Mouse (Mus musculus): ENCODE results near the gene F3. TPM values are rescaled to one million over a fixed set of nuclear protein-coding genes. Genes with fewer than 3 reads are reported as not detected.
"Not testable (repeated sequence)": the region's sequence is repeated elsewhere in the genome, so short reads cannot be mapped to it uniquely, and the experiment has no call there.

Gene F3
- polyA plus RNA-seq, 1 experiment from 2014 or later: 6.4 TPM

GRCm38 (mm10) chr3:121741186-121741848 is 18.0 kb downstream of the F3 start:
- not testable (repeated sequence) for H3K27me3 ChIP-seq; H3K9me3 ChIP-seq; H3K4me2 ChIP-seq (replicated peaks); H3K9ac ChIP-seq (replicated peaks); H3K4me1 ChIP-seq; H3K4me3 ChIP-seq; H3K27ac ChIP-seq (replicated peaks); ATAC-seq (ENCODE audit: low FRiP score, low read depth); H3K36me3 ChIP-seq
- WGBS: 88% methylated on average over 4 of the region's 4 CpGs

GRCm38 (mm10) chr3:121754319-121755090 is 31.2 kb downstream of the F3 start:
- peaks cover 10% of the 10 kb centered on the region for H3K4me1 ChIP-seq
- H3K4me3 ChIP-seq; H3K27ac ChIP-seq (replicated peaks); H3K9ac ChIP-seq (replicated peaks); ATAC-seq (ENCODE audit: low FRiP score, low read depth); H3K4me2 ChIP-seq (replicated peaks); H3K9me3 ChIP-seq; H3K36me3 ChIP-seq; H3K27me3 ChIP-seq: not testable (repeated sequence)
- WGBS: 87% methylated on average over 10 of the region's 10 CpGs

- peaks cover 10% of the 10 kb centered on the region; the same call in 1 of the 2 replicates for H3K36me3 ChIP-seq
- WGBS: 43% methylated on average over 3 of the region's 3 CpGs
- H3K9me3 ChIP-seq: no peaks in the 10 kb centered on the region
- H3K4me1 ChIP-seq: peaks cover 10% of the 10 kb centered on the region
- H3K27ac ChIP-seq (replicated peaks): no peak overlapping the region
- H3K4me3 ChIP-seq: no peak overlapping the region
- no peak overlapping the region for H3K4me2 ChIP-seq (replicated peaks)
- no peaks in the 10 kb centered on the region for H3K27me3 ChIP-seq
- peak; percentile 58; the same call in 1 of the 2 replicates for ATAC-seq (ENCODE audit: low FRiP score, low read depth)
- H3K9ac ChIP-seq (replicated peaks): no peak overlapping the region
Observed at GRCm38 (mm10) chr3:121755152-121755551, 31.8 kb downstream of the F3 start.

DNA sequence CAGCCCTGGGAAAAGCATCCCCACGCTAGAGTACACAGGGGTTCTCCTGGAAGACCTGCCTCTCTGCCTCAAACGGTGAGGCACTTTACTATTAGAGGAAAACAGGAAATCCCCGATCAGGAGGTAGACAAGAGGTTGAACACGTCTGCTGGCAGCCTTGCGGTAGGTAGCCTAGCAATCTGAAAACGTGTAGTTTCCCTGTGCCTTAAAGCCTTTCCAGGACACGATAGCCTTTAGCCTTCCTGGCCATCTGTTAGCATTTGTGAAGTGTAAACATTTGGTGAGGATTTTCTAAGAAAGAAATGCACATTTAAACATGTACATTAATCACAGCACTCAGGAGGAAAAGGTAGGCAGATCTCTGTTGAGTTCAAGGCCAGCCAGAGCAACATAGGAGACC is 35.0 kb downstream of the F3 start:
- H3K4me2 ChIP-seq (replicated peaks): no peak overlapping the region
- H3K9me3 ChIP-seq: no peaks in the 10 kb centered on the region
- H3K9ac ChIP-seq (replicated peaks): no peak overlapping the region
- H3K4me1 ChIP-seq: peaks cover 10% of the 10 kb centered on the region
- 68% methylated on average over 7 of the region's 7 CpGs for WGBS
- no peaks in the 10 kb centered on the region for H3K27me3 ChIP-seq
- ATAC-seq (ENCODE audit: low FRiP score, low read depth): no peak
- peaks cover 14% of the 10 kb centered on the region; the same call in 1 of the 2 replicates for H3K36me3 ChIP-seq
- no peak overlapping the region for H3K4me3 ChIP-seq
- H3K27ac ChIP-seq (replicated peaks): no peak overlapping the region

GRCm38 (mm10) chr3:121762056-121762852 is 38.9 kb downstream of the F3 start:
- Histone ChIP-seq H3K4me3 (no peak overlapping the region), H3K36me3 (peaks cover 45% of the 10 kb centered on the region), H3K27me3 (no peaks in the 10 kb centered on the region), H3K4me1 (no peaks in the 10 kb centered on the region), H3K4me2 (replicated peaks) (no peak overlapping the region), H3K9me3 (no peaks in the 10 kb centered on the region), H3K9ac (replicated peaks) (no peak overlapping the region), H3K27ac (replicated peaks) (no peak overlapping the region)
- ATAC-seq (ENCODE audit: low FRiP score, low read depth): peak; percentile 76; the same call in 1 of the 2 replicates
- WGBS: 62% methylated on average over 4 of the region's 4 CpGs

GRCm38 (mm10) chr3:121766048-121766447 is 42.7 kb downstream of the F3 start:
- Histone ChIP-seq H3K9ac (replicated peaks) (no peak overlapping the region), H3K36me3 (peaks cover 65% of the 10 kb centered on the region), H3K4me1 (no peaks in the 10 kb centered on the region)

GRCm38 (mm10) chr3:121766818-121767217 is 43.5 kb downstream of the F3 start:
- H3K9me3 ChIP-seq: no peaks in the 10 kb centered on the region
- no peak overlapping the region for H3K27ac ChIP-seq (replicated peaks)
- H3K9ac ChIP-seq (replicated peaks): no peak overlapping the region
- no peak overlapping the region for H3K4me3 ChIP-seq
- H3K36me3 ChIP-seq: peaks cover 70% of the 10 kb centered on the region
- no peaks in the 10 kb centered on the region for H3K27me3 ChIP-seq
- no peaks in the 10 kb centered on the region for H3K4me1 ChIP-seq
- 97% methylated on average over 5 of the region's 5 CpGs for WGBS
- no peak for ATAC-seq (ENCODE audit: low FRiP score, low read depth)
- H3K4me2 ChIP-seq (replicated peaks): no peak overlapping the region

More at GRCm38 (mm10) chr3:121766048-121766447, 42.7 kb downstream of the F3 start:
- no peak overlapping the region for H3K27ac ChIP-seq (replicated peaks)
- H3K4me3 ChIP-seq: no peak overlapping the region
- no peaks in the 10 kb centered on the region for H3K27me3 ChIP-seq
- no peak for ATAC-seq (ENCODE audit: low FRiP score, low read depth)
- H3K9me3 ChIP-seq: no peaks in the 10 kb centered on the region
- H3K4me2 ChIP-seq (replicated peaks): no peak overlapping the region

DNA sequence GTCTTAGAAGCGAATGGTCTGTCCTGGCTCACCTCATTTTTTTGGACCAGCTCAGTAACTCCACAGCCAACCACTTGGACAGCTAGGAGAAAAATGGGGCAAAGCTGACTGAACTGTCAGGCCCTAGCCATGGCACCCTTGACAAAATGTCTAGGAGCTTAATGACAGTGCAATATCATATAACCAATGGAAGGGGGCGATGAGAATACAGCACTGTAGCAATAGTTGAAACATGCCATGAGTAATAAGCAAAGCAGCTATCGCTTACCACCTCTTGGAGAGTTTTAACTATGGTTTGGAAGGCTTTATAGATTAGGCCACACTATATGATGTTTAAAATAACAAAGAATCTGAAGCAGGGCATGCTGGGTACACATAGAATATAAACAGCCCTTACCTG is 45.4 kb downstream of the F3 start:
- no peak for ATAC-seq (ENCODE audit: low FRiP score, low read depth)
- Histone ChIP-seq H3K4me1 (no peaks in the 10 kb centered on the region), H3K36me3 (peaks cover 73% of the 10 kb centered on the region), H3K4me3 (no peak overlapping the region), H3K27ac (replicated peaks) (no peak overlapping the region), H3K27me3 (no peaks in the 10 kb centered on the region), H3K9me3 (no peaks in the 10 kb centered on the region), H3K4me2 (replicated peaks) (no peak overlapping the region), H3K9ac (replicated peaks) (no peak overlapping the region)
- 98% methylated on average over 3 of the region's 3 CpGs for WGBS

GRCm38 (mm10) chr3:121773336-121773735 is 50.0 kb downstream of the F3 start:
- not testable (repeated sequence) for H3K27me3 ChIP-seq; H3K4me2 ChIP-seq (replicated peaks); H3K27ac ChIP-seq (replicated peaks); H3K4me1 ChIP-seq; H3K9me3 ChIP-seq; ATAC-seq (ENCODE audit: low FRiP score, low read depth); H3K4me3 ChIP-seq; H3K9ac ChIP-seq (replicated peaks)
- peaks cover 41% of the 10 kb centered on the region for H3K36me3 ChIP-seq
- WGBS: 94% methylated on average over 4 of the region's 4 CpGs

DNA sequence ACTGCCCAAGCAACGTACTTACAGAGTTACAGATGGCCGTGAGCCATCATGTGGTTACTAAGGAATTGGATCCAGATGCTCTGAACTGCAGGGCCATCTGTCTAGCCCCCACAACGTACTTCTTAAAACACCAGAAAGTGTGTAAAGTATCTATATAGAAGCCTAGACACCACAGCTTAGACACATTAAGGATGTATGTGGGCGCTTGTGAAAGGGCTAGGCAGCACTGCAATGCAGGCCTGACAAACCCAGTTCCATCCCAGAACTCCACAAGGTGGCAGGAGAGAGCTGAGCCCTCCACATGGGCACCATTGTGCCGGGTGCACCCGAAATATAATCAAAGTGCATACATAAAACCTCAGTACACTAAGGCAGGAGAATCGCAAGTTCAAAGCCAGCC is 54.6 kb downstream of the F3 start:
- Histone ChIP-seq H3K27ac (replicated peaks) (no peak overlapping the region), H3K27me3 (no peaks in the 10 kb centered on the region), H3K9me3 (no peaks in the 10 kb centered on the region), H3K36me3 (peaks cover 11% of the 10 kb centered on the region), H3K4me3 (no peak overlapping the region), H3K4me2 (replicated peaks) (no peak overlapping the region), H3K9ac (replicated peaks) (no peak overlapping the region), H3K4me1 (no peaks in the 10 kb centered on the region)
- WGBS: 57% methylated on average over 7 of the region's 7 CpGs
- ATAC-seq (ENCODE audit: low FRiP score, low read depth): 0 out of 2 replicates have a peak, but pooled peaks have one; percentile 47

DNA sequence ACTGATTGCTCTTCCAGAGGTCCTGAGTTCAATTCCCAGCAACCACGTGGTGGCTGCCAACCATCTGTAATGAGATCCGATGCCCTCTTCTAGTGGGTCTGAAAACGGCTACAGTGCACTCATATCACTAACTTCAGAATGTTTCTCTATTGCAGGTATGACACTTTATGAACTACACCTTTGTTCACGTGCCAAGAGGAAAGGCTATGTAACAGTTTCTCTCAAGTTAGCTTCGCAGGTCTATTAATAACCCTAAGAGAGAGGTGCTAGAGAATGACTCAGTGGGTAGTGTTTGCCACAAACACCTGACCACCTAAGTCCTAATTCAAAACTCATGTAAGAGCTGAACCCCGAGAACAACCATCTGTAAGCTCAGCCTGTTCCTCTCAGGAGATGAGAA is 59.7 kb downstream of the F3 start:
- Histone ChIP-seq H3K4me2 (replicated peaks) (no peak overlapping the region), H3K27me3 (no peaks in the 10 kb centered on the region), H3K9ac (replicated peaks) (no peak overlapping the region), H3K4me1 (no peaks in the 10 kb centered on the region), H3K4me3 (no peak overlapping the region), H3K27ac (replicated peaks) (no peak overlapping the region), H3K36me3 (no peaks in the 10 kb centered on the region), H3K9me3 (no peaks in the 10 kb centered on the region)
- WGBS: 93% methylated on average over 6 of the region's 6 CpGs
- no peak for ATAC-seq (ENCODE audit: low FRiP score, low read depth)
